Mouse (Mus musculus) heart, embryonic 11.5 days (tissue): ENCODE measurements around the gene Rundc1. TPM values are rescaled to one million over a fixed set of nuclear protein-coding genes. Genes with fewer than 3 reads are reported as not detected.
"Not testable (repeated sequence)": the region's sequence is repeated elsewhere in the genome, so short reads cannot be mapped to it uniquely, and the experiment has no call there.

ENCODE experiments used
- ATAC-seq: fragments of 200-750 bp; cut with Nextera tagmentation; replicated peaks from 2 replicates; pipeline ENCODE4 v1.8.0; 2017; ENCODE audit warnings: moderate library complexity; ENCODE audit not compliant: insufficient number of reproducible peaks, low FRiP score, low TSS enrichment
- H3K27ac ChIP-seq: fragments of 300-500 bp; sonication (generic); 2 replicates; pipeline ENCODE4 v1.5.1; 2014; ENCODE audit warnings: mild to moderate bottlenecking, low read depth, low read length
- H3K27me3 ChIP-seq: fragments of 300-500 bp; sonication (generic); 2 replicates; pipeline ENCODE4 v1.6.1; 2014; ENCODE audit warnings: mild to moderate bottlenecking, low read length, mixed read lengths; ENCODE audit not compliant: control insufficient read depth, insufficient read depth
- H3K36me3 ChIP-seq: fragments of 300-500 bp; sonication (generic); 2 replicates; pipeline ENCODE4 v1.6.1; 2014; ENCODE audit warnings: mild to moderate bottlenecking, low read length, moderate library complexity, mixed read lengths; ENCODE audit not compliant: control insufficient read depth, insufficient read depth
- H3K4me1 ChIP-seq: fragments of 300-500 bp; sonication (generic); 2 replicates; pipeline ENCODE4 v1.6.1; 2014; ENCODE audit warnings: low read length; ENCODE audit not compliant: control insufficient read depth, insufficient read depth
- H3K4me2 ChIP-seq: fragments of 300-500 bp; sonication (generic); 2 replicates; pipeline ENCODE4 v1.6.1; 2014; ENCODE audit warnings: mild to moderate bottlenecking, moderate library complexity
- H3K4me3 ChIP-seq: fragments of 300-500 bp; sonication (generic); 2 replicates; pipeline ENCODE4 v1.5.1; 2014; ENCODE audit warnings: low read depth, low read length
- H3K9ac ChIP-seq: fragments of 300-500 bp; sonication (generic); 2 replicates; pipeline ENCODE4 v1.6.1; 2014; ENCODE audit warnings: mild to moderate bottlenecking, low read depth, low read length, moderate library complexity
- H3K9me3 ChIP-seq: fragments of 300-500 bp; sonication (generic); replicated peaks from 2 replicates; pipeline ENCODE4 v1.6.1; 2016; ENCODE audit warnings: low read length; ENCODE audit not compliant: control insufficient read depth
- WGBS: fragments of 180-500 bp; shearing (Covaris S2); extraction: QIAGEN DNeasy Blood & Tissue Kit; methylation state at CpG from one replicate; pipeline ENCODE4 v1.1.7; 2014; ENCODE audit not compliant: insufficient replicate concordance; 5-methylcytosine and 5-hydroxymethylcytosine counted together
- polyA plus RNA-seq: library from polyadenylated mRNA; unstranded; fragments of >200 nt; fragmentation: Nextera tagmentation; extraction: Ambion mirVana; gene quantifications from 2 replicates; pipeline ENCODE4 v1.2.1, GENCODE M21; 2014

The Rundc1 gene
- polyA plus RNA-seq, 1 experiment from 2014 or later = 9.6 TPM

DNA sequence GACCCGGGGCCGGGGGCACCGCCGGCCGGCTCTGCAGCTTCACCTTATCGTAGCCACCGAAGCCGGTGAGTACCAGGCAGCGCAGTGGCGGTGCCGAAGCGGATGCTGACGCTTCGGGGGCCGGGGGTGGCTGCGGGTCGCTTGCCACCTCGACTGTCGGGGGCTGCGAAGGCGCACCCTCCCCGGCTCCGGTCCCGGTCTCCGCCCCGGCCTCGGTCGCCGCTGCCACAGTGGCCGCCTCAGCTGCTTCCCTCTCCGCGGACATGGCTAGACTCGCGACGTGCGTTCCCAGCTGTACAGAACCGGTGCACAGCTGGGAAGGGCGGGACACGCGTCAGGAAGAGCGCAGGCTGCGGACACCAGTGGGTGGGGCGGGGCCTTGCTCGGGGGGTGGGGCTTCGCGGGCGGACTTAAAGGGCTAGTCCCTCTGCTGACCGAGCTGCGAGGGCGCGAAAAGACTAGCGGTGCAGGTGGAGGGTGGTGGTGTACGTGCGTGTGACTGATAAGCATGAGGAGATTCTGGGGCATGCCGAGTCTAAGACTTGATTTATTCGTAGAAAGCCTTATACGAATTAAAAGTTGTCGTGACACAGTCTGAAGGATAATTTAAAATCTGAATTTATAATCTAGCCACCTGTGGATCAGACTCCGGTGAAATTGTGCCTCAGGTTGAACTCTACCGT, 41.1 kb downstream of the Rundc1 start, which contains the start of gene Vat1:
Gene Vat1 (minus strand): TSS at position 362 of the 683 bp plus-strand sequence.
- peak; percentile 58 for ATAC-seq
- peak within 1 kb of the TSS; percentile 98 for H3K4me2 ChIP-seq
- H3K9me3 ChIP-seq = no peaks in the 10 kb centered on the region
- peak within 1 kb of the TSS; percentile 81 for H3K27ac ChIP-seq
- peak within 1 kb of the TSS; percentile 61 for H3K4me3 ChIP-seq
- H3K36me3 ChIP-seq = 0 out of 2 replicates have a peak, but pooled peaks cover 2% of the 10 kb centered on the region
- H3K27me3 ChIP-seq = no peaks in the 10 kb centered on the region
- peaks cover 34% of the 10 kb centered on the region for H3K4me1 ChIP-seq
- H3K9ac ChIP-seq = peak within 1 kb of the TSS; percentile 84
- WGBS = 1% methylated on average over 58 of the region's 60 CpGs

DNA sequence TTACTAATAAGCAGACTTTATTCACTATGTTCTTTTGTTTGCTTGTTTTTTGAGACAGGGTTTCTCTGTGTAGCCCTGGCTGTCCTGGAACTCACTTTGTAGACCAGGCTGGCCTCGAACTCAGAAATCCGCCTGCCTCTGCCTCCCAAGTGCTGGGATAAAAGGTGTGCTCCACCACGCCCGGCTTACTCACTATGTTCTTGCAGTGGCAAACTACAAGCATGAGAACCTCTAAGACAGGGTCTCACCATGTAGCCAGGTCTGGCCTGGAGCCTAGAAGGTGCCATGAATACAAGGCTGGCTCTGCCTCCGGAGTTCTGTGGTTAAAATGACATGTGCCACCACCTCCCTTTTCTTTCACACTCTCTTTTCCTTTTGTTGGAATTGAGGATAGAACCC, 41.7 kb downstream of the Rundc1 start:
- Histone ChIP-seq H3K4me3 (peak overlapping the region; percentile 61), H3K4me1 (peaks cover 34% of the 10 kb centered on the region), H3K4me2 (peak overlapping the region; percentile 97)
- H3K27me3 ChIP-seq, H3K9ac ChIP-seq, ATAC-seq, H3K9me3 ChIP-seq, H3K36me3 ChIP-seq, H3K27ac ChIP-seq: not testable (repeated sequence)
- 58% methylated on average over 5 of the region's 5 CpGs for WGBS

DNA sequence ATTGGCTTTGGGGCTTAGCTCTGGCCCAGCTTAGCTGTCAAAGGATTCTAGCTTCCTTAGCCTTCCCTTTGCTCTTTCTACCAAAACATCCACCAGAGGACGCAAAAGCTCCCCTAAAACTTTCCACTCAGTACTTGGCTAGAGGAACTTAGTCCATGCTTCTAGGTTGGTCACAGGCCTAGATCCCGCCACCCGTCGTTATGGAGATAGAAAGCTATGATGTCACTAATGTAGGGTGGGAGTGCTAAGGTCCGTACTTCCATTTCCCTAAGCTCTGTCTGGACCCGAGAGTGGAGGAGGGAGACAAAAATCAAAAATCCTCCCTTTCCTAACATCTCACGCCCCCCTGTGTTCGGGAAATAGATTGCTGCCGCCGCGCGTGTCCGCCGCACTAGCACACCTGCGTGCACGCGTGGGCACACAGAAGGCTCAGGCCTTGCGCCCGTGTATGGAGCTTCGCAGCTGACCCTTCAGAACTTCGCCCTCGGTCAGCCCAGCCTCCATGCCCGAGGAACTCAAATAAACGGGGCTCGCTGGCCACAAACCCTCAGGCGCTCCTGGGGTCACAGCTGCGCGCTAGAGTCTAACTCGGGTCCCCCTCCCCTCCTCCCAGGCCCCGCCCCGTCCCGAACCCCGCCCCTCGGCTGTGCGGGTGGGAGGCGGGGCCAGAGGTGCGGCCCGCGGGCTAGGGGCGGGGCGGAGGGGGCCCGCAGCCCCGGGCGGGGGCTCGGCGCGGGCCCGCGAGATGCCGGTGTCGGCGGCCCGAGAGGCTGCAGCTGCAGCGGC, 42.8 kb downstream of the Rundc1 start:
- H3K4me1 ChIP-seq = peaks cover 40% of the 10 kb centered on the region
- peak overlapping the region; percentile 83 for H3K9ac ChIP-seq
- WGBS = under 1% methylated on average over 41 of the region's 54 CpGs
- ATAC-seq = peak; percentile 75
- H3K27me3 ChIP-seq = no peaks in the 10 kb centered on the region
- H3K9me3 ChIP-seq = no peaks in the 10 kb centered on the region
- H3K4me2 ChIP-seq = peak overlapping the region; percentile 98
- peak overlapping the region; percentile 57 for H3K27ac ChIP-seq
- H3K4me3 ChIP-seq = peak overlapping the region; percentile 68
- no peaks in the 10 kb centered on the region for H3K36me3 ChIP-seq

DNA sequence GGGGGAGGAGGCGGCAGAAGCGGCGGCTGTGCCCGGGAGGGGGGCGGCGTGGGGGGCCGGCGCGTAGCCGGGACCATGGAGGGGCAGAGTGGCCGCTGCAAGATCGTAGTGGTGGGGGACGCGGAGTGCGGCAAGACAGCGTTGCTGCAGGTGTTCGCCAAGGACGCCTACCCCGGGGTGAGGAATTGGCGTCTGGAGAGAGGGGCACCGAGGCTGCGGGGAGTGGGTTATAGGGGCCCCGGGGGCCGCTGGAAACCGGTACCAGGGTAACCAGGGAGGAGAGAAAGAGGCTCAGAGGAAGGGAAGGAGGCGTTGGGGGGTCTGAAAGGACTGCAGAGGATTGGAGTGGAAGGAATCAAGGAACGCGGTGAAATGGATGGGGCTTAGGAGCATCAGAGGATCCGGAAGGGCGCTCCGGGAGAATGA, 43.4 kb downstream of the Rundc1 start:
- no peaks in the 10 kb centered on the region for H3K36me3 ChIP-seq
- H3K4me2 ChIP-seq = peak overlapping the region; percentile 98
- H3K27me3 ChIP-seq = no peaks in the 10 kb centered on the region
- no peaks in the 10 kb centered on the region for H3K9me3 ChIP-seq
- ATAC-seq = peak; percentile 15
- peak overlapping the region; percentile 68 for H3K4me3 ChIP-seq
- H3K9ac ChIP-seq = peak overlapping the region; percentile 83
- H3K27ac ChIP-seq = peak overlapping the region; percentile 57
- H3K4me1 ChIP-seq = peaks cover 36% of the 10 kb centered on the region
- under 1% methylated on average over 28 of the region's 31 CpGs for WGBS

- H3K4me1 ChIP-seq = peaks cover 32% of the 10 kb centered on the region
Observed at GRCm38 (mm10) chr11:101468731-101469130, 43.8 kb downstream of the Rundc1 start.

GRCm38 (mm10) chr11:101469155-101469554, 44.3 kb downstream of the Rundc1 start:
- Histone ChIP-seq H3K36me3 (no peaks in the 10 kb centered on the region), H3K27me3 (no peaks in the 10 kb centered on the region), H3K9me3 (no peaks in the 10 kb centered on the region), H3K4me2 (peak overlapping the region; percentile 98), H3K27ac (no peak overlapping the region), H3K4me1 (peaks cover 27% of the 10 kb centered on the region), H3K9ac (peak overlapping the region; percentile 83; the same call in 1 of the 2 replicates), H3K4me3 (peak overlapping the region; percentile 68)
- 61% methylated on average over 4 of the region's 4 CpGs for WGBS
- no peak for ATAC-seq

More at GRCm38 (mm10) chr11:101468731-101469130, 43.8 kb downstream of the Rundc1 start:
- Histone ChIP-seq H3K9me3 (no peaks in the 10 kb centered on the region), H3K27ac (peak overlapping the region; percentile 57), H3K4me2 (peak overlapping the region; percentile 98), H3K4me3 (peak overlapping the region; percentile 68), H3K36me3 (no peaks in the 10 kb centered on the region), H3K9ac (peak overlapping the region; percentile 83), H3K27me3 (no peaks in the 10 kb centered on the region)
- WGBS = 5% methylated on average over 13 of the region's 13 CpGs
- ATAC-seq = no peak

GRCm38 (mm10) chr11:101470206-101470605, 45.3 kb downstream of the Rundc1 start:
- ATAC-seq = no peak
- H3K27ac ChIP-seq = peak overlapping the region; percentile 2; the same call in 1 of the 2 replicates
- H3K9me3 ChIP-seq = no peaks in the 10 kb centered on the region
- H3K36me3 ChIP-seq = no peaks in the 10 kb centered on the region
- peak overlapping the region; percentile 46; the same call in 1 of the 2 replicates for H3K9ac ChIP-seq
- 22% methylated on average over 7 of the region's 7 CpGs for WGBS
- no peak overlapping the region for H3K4me3 ChIP-seq
- H3K4me1 ChIP-seq = peaks cover 24% of the 10 kb centered on the region
- peak overlapping the region; percentile 29; the same call in 1 of the 2 replicates for H3K4me2 ChIP-seq
- H3K27me3 ChIP-seq = no peaks in the 10 kb centered on the region

- WGBS = 46% methylated on average over 3 of the region's 3 CpGs
- no peak for ATAC-seq
- Histone ChIP-seq H3K4me3 (no peak overlapping the region), H3K4me2 (no peak overlapping the region), H3K9me3 (no peaks in the 10 kb centered on the region), H3K27me3 (no peaks in the 10 kb centered on the region), H3K4me1 (peaks cover 24% of the 10 kb centered on the region), H3K27ac (no peak overlapping the region), H3K36me3 (no peaks in the 10 kb centered on the region), H3K9ac (no peak overlapping the region)
Observed at GRCm38 (mm10) chr11:101471926-101472325, 47.0 kb downstream of the Rundc1 start.
